Mouse (Mus musculus) erythroblast, embryonic 14.5 days (primary cell): ENCODE results near the gene Mad1l1. TPM values are rescaled to one million over a fixed set of nuclear protein-coding genes. Genes with fewer than 3 reads are reported as not detected.

ENCODE experiments used
- H3K27me3 ChIP-seq: 2 replicates; pipeline ENCODE4 v1.6.1; 2012; ENCODE audit warnings: inconsistent platforms; ENCODE audit not compliant: control insufficient read depth
- H3K36me3 ChIP-seq: 2 replicates; pipeline ENCODE4 v1.6.1; 2012; ENCODE audit warnings: mild to moderate bottlenecking, inconsistent platforms; ENCODE audit not compliant: control insufficient read depth
- H3K4me1 ChIP-seq: 2 replicates; pipeline ENCODE4 v1.6.1; 2012; ENCODE audit warnings: inconsistent platforms; ENCODE audit not compliant: control insufficient read depth
- H3K4me3 ChIP-seq: replicated peaks from 2 replicates; pipeline ENCODE3; 2012; ENCODE audit warnings: moderate library complexity, mild to moderate bottlenecking, inconsistent platforms
- H3K9me3 ChIP-seq: 2 replicates; pipeline ENCODE4 v1.6.1; 2012; ENCODE audit warnings: low read length, inconsistent platforms, mixed read lengths; ENCODE audit not compliant: control insufficient read depth
- GATA1 ChIP-seq: IDR thresholded peaks from 2 replicates; pipeline ENCODE4 v1.6.1; 2012; ENCODE audit warnings: low read length, inconsistent platforms, mixed read lengths
- TAL1 ChIP-seq: IDR thresholded peaks from 3 replicates; pipeline ENCODE4 v1.6.1; 2012; ENCODE audit warnings: low read length, inconsistent platforms, mixed read lengths
- polyA plus RNA-seq: library from polyadenylated mRNA; stranded (reverse); fragments of >175 nt; gene quantifications from 2 replicates; pipeline ENCODE4 v1.2.3, GENCODE M21; 2012

Mad1l1 gene
- polyA plus RNA-seq, 1 experiment, result 2.4 TPM

- no peak overlapping the region for H3K4me3 ChIP-seq
- H3K9me3 ChIP-seq, result no peaks in the 10 kb centered on the region
- no peaks in the 10 kb centered on the region for H3K4me1 ChIP-seq
- peaks cover 5% of the 10 kb centered on the region; the same call in 1 of the 2 replicates for H3K27me3 ChIP-seq
- TF ChIP-seq TAL1 (no peak), GATA1 (no peak)
- no peaks in the 10 kb centered on the region for H3K36me3 ChIP-seq
These were observed 351.1 kb downstream of the Mad1l1 start for GRCm38 (mm10) chr5:139970186-139970631.

- peaks cover 5% of the 10 kb centered on the region; the same call in 1 of the 2 replicates for H3K27me3 ChIP-seq
- H3K4me1 ChIP-seq, result no peaks in the 10 kb centered on the region
- H3K4me3 ChIP-seq, result no peak overlapping the region
- TF ChIP-seq GATA1 (no peak), TAL1 (no peak)
- H3K36me3 ChIP-seq, result no peaks in the 10 kb centered on the region
- no peaks in the 10 kb centered on the region for H3K9me3 ChIP-seq
These were observed 352.0 kb downstream of the Mad1l1 start for GRCm38 (mm10) chr5:139969151-139969948.

- Histone ChIP-seq H3K9me3 (no peaks in the 10 kb centered on the region), H3K4me1 (no peaks in the 10 kb centered on the region), H3K4me3 (no peak overlapping the region), H3K27me3 (no peaks in the 10 kb centered on the region), H3K36me3 (no peaks in the 10 kb centered on the region)
- TF ChIP-seq GATA1, result no peak
- no peak for TF ChIP-seq TAL1
These were observed 355.8 kb downstream of the Mad1l1 start for GRCm38 (mm10) chr5:139965596-139965995.

GRCm38 (mm10) chr5:139964391-139964790, 357.0 kb downstream of the Mad1l1 start:
- Histone ChIP-seq H3K4me1 (no peaks in the 10 kb centered on the region), H3K4me3 (no peak overlapping the region), H3K27me3 (no peaks in the 10 kb centered on the region), H3K9me3 (no peaks in the 10 kb centered on the region), H3K36me3 (no peaks in the 10 kb centered on the region)
- TF ChIP-seq TAL1, result no peak

- no peak overlapping the region for H3K4me3 ChIP-seq
- no peaks in the 10 kb centered on the region for H3K27me3 ChIP-seq
- no peaks in the 10 kb centered on the region for H3K9me3 ChIP-seq
- no peaks in the 10 kb centered on the region for H3K36me3 ChIP-seq
- TF ChIP-seq GATA1, result no peak
- no peaks in the 10 kb centered on the region for H3K4me1 ChIP-seq
These were observed 361.6 kb downstream of the Mad1l1 start for GRCm38 (mm10) chr5:139959741-139960140.

Other genes starting within 250 kb of the Mad1l1 start
- 1.2 and 1.3 TPM in 2 replicates for gene Nudt1, start 104 bp upstream of the Mad1l1 start, polyA plus RNA-seq
- 0.71 and 0.72 TPM in 2 replicates for gene Mrm2, start 10.3 kb upstream of the Mad1l1 start, polyA plus RNA-seq
- gene Snx8, start 67.7 kb upstream of the Mad1l1 start, polyA plus RNA-seq, result 0.90 and 1.0 TPM in 2 replicates
- gene Eif3b, start 97.8 kb upstream of the Mad1l1 start, polyA plus RNA-seq, result 7.2 and 9.3 TPM in 2 replicates
- not detected in 2 replicates for gene Gm4869, start 124.1 kb upstream of the Mad1l1 start, polyA plus RNA-seq
- 0.32 and 0.50 TPM in 2 replicates for gene Chst12, start 184.0 kb upstream of the Mad1l1 start, polyA plus RNA-seq
- 5.4 and 6.1 TPM in 2 replicates for gene Grifin, start 243.5 kb upstream of the Mad1l1 start, polyA plus RNA-seq